Mouse (Mus musculus) cortical plate, adult 2 months (tissue): ENCODE data around the gene Lgals8.

Source experiments
- CTCF ChIP-seq: fragments of 200-500 bp; IDR thresholded peaks from 2 replicates; pipeline ENCODE4 v1.5.1; 2011; ENCODE audit warnings: mild to moderate bottlenecking, control low read depth, low read length; ENCODE audit not compliant: insufficient read depth; ENCODE audit errors: extremely low read depth
- POLR2A ChIP-seq: fragments of 200-500 bp; IDR thresholded peaks from 2 replicates; pipeline ENCODE4 v1.6.1; 2011; ENCODE audit warnings: mild to moderate bottlenecking, low read length, control low read depth; ENCODE audit not compliant: insufficient read depth; ENCODE audit errors: extremely low read depth

GRCm38 (mm10) chr13:12461730-12462119 is 3.0 kb downstream of the Lgals8 start:
- TF ChIP-seq POLR2A (no peak), CTCF (no peak)
